Mouse (Mus musculus) ovary, postnatal 36 days (tissue): ENCODE results near the gene Copz2.
"Not testable (repeated sequence)": the region's sequence is repeated elsewhere in the genome, so short reads cannot be mapped to it uniquely, and the experiment has no call there.

Experiments used
- DNase-seq: peaks from one replicate; pipeline ENCODE4 v3.0.0; 2022; ENCODE audit warnings: low spot score, mixed read lengths

Gene Copz2

GRCm38 (mm10) chr11:96849681-96850467 is at the start of gene Copz2:
Gene Copz2, plus strand, starts transcription at chr11:96849870.
- peak; percentile 67 for DNase-seq

DNA sequence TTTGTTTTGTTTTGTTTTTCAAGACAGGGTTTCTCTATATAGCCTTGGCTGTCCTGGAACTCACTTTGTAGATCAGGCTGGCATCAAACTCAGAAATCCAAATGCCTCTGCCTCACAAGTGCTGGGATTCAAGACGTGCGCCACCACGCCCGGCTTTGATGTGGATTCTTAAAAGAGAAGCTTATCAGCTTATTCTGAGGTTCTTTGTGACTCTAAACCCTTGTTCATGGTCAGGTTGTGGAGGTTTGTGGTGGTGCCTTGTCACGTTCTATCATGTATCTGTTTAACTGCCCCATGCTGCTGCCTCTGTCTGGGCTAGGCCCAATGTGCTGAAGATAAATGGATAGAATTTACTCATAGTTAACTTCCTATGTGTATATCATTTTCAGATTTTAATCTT is 44.1 kb upstream of the Copz2 start:
- no peak for DNase-seq

- no peak for DNase-seq
Measured at GRCm38 (mm10) chr11:96808066-96808465, 41.6 kb upstream of the Copz2 start.

DNA sequence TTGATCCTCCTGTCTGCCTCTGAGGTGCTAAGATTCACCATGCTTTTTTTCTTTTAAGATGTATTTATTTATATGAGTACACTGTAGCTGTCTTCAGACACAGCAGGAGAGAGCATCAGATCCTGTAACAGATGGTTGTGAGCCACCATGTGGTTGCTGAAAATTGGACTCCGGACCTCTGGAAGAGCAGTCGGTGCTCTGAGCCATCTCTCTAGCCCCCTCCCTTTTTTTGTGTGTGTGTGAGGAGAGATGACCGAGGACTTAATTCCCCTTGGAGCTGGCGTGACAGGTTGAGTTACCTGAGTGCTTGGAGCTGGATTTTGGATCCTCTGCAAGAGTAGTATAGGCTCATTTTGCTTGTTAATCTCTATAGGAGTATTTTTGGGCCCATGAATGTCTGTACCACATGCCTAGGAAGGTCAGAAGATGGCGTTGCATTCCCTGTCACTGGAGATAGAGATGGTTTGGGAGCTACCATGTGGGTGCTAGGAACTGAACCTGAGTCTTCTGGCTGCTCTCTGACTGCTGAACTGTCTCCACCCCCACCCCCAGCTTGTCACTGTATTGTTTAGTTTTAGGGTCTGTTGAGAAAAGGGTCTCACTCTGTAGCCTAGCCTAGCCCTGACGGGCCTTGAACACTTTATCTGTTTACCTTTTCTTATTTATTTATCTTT is 40.0 kb upstream of the Copz2 start:
- DNase-seq: no peak

DNA sequence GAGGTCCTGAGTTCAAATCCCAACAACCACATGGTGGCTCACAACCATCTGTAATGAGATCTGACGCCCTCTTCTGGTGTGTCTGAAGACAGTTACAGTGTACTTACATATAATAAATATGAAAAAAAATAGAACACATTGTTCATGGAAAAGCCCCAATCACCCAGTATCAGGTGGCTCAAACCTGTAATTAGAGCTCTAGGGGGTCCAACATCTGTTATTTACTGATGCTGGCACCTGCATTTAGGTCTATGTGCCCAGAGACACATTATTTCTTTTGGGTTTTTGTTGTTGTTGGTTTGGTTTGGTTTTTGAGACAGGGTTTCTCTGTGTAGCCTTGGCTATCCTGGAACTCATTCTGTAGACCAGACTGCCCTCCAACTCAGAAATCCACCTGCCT is 38.5 kb upstream of the Copz2 start:
- not testable (repeated sequence) for DNase-seq

DNA sequence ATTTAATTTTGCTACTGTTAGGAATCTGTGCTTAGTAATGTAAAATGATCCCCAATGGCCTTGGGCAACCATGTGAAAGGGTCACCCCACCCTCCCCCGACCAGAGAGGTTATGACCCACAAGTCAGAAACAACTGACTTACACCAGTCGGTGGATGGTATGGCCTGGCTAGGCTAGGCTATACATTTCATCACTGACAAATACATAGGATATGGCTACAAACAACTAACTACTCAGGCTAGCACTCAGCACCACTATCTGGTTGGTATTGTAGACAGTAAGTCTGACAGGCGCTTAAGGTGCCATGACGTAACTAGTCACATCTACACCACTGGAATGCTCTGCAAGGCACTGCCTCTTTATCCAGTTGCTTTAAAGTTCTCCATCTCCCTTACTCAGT is 36.2 kb upstream of the Copz2 start:
- no peak for DNase-seq

- no peak for DNase-seq
Measured at GRCm38 (mm10) chr11:96813920-96814319, 35.8 kb upstream of the Copz2 start.

GRCm38 (mm10) chr11:96814443-96814842 is 35.2 kb upstream of the Copz2 start:
- DNase-seq: no peak

DNA sequence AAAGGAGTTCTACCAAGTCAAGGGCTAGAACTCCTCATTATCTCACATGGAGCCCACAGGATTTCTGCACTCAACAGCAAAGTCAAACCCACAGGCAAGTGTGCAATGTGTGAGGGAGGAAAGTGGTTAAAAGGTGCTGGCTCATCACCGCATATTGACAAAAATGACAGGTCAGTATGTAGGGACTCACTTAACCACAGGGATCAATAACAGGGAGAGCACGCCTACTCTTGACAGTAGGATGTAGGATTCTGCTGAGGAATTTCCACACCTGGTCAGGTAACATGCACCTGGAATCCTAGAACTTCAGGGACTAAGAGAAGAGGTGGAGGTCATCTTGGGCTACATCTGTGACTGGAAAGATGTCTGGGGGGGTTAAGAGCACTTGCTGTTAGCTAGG is 33.8 kb upstream of the Copz2 start:
- DNase-seq: no peak

DNA sequence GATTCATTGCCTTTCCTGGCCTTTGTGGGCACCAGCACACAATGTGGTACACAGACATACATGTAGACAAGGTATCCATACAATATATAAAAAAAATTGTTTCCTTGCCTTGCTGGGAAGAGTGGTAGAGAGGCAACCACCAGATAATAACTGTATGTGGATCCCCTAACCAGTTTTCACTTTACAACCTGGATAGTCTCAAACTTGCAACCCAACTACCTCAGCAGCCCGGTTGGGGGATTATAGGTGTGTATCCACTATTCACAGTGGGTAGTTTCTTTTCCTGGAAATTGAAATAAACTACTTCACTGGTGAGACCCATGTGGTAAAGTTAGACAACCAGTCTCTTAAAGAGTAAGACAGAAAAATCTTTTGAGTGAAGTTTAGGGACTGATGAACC is 33.2 kb upstream of the Copz2 start:
- DNase-seq: no peak

- no peak for DNase-seq
Measured at GRCm38 (mm10) chr11:96816979-96817378, 32.7 kb upstream of the Copz2 start.

GRCm38 (mm10) chr11:96818128-96818710 is 31.5 kb upstream of the Copz2 start:
- no peak for DNase-seq

DNA sequence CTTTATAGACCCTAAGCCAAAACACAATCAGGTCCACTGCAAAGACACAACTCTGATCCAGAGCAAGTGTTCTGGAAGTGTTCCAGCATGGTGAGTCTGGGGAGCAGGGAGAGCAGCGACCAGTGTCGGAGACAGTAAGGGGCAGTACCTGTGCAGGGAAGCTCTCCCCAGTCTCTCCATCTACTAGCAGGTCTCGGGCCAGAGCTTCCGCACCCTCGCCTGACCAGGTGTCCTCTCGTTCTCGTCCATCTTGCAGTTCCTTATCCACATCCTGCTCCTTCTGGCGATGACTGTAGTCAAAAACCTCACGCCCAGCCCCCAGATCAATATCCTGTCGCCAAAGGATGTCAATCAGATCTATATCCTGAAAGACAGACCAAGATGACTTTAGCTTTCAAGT is 27.7 kb upstream of the Copz2 start:
- DNase-seq: no peak

DNA sequence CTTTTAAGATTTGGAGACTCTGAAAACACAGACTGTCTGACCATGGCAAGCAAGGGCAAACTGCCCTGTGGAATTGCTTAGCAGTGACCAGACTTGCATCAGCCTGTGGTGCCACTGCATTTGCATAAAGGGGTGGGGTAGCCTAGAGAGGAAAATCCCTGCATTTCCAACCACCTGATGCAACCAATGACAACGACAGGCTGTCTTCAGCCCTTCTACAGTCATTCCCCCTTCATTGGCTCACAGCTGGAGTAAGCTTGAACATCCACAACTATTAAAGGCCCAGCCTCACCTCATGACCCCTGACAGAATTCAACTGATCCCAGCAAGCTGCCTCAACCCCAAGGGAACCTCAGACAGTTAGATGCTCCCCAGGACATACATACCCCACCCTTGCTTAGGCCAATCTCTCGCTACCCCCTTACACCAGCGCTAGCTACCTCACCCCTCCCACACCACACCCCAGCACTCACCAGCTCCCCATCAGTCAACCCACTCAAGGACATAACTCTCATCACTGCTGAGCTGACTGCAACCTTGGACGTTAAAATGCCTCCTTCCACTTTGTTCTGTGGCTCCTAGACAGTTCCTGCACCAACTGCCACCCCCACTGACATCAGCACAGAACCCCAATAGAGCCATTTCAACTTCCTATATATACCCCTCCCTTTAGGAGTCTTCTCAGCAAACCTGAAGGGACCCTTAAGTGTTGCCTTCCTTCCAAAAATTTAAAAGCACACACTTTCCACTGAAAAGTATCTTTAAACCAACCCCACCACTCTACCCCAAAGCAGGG is 26.8 kb upstream of the Copz2 start:
- no peak for DNase-seq

GRCm38 (mm10) chr11:96823471-96823837 is 26.2 kb upstream of the Copz2 start:
- DNase-seq: no peak

- peak; percentile 84 for DNase-seq
Measured at GRCm38 (mm10) chr11:96823880-96824782, 25.5 kb upstream of the Copz2 start.

- DNase-seq: peak; percentile 85
Measured at GRCm38 (mm10) chr11:96824783-96825495, 24.7 kb upstream of the Copz2 start.

DNA sequence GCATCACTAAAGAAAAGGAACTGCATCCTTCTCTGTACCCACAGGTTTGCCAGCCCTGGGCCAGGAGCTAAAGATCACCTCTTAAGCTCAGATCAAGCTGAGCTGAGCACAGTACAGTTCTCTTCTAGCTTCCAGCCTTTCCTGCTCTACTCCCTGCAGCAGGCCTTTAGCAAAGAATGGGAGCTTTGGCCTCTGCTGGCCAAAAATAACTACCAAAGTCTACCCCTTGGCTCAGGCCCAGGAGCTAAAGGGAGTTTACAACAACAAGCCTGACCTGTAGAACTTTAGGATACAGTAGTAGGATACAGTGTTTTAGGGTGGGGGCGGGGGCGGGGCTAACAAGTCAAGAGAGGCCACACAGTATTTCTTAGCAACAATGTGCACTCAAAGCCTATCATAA is 23.2 kb upstream of the Copz2 start:
- DNase-seq: peak; percentile 23

GRCm38 (mm10) chr11:96827062-96827581 is 22.5 kb upstream of the Copz2 start:
- peak; percentile 25 for DNase-seq

DNA sequence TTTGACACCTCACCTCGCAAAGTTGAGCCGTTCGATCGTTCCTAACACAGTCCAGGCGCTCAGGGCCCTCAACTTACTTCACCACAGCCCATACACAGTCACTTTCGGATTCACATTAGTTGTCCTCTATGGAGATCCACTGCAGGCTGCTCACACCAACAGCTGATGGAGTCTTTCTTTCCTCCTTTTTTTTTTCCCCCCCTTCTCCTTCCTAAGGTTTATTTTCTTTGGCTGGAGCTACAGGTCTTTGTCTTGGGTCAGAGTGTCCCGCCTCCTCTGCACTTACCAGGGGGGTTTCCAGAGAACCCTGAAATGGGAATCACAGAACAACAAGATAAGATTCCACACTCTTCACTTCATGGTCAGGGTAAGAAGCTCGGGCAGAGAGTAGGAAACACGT is 21.8 kb upstream of the Copz2 start:
- peak; percentile 37 for DNase-seq

DNA sequence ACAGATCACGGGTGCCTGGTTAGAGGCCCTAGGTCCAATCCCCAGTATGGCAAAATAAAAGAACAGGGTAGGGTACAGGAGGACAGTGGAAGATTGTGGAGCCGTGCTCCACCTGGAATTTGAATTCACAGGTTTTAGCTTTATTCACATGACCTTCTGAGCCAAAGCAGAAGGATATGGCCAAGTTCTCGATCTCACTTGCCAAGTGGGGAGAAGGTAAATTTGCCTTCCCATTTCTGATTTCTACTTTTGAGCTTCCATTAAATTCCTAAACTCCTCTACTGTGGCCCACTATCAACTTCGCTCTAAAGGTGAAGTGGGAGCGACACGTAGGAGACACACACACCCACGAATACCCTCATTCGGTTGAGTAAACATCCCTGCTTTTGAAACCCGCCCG is 20.8 kb upstream of the Copz2 start:
- no peak for DNase-seq
